Mouse (Mus musculus): ENCODE data around the gene Gpr4.

DNA sequence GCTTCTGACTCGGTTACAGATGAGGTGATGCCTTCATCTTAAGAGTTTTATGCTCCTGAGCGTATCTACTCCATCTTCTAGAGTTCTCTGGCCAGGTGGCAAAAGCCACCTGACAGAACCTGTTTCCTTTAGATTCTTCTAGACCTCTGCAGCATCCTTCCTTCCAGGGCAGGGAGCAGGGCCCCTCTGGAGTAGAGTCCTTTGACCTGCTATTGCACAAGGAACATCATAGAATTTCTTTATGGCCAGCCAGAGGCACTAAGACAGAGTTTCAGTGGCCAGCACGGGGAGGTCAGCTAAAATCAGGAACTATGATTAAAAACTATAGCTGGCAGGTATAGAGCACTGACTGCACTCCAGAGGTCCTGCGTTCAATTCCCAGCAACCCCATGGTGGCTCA, 39.7 kb downstream of the Gpr4 start:
- no peak for TF ChIP-seq CHD1 (IDR thresholded peaks at IDR 0.05; ENCODE audit: low read depth, low read length)
- no peak for TF ChIP-seq TCF12 (IDR thresholded peaks at IDR 0.05; ENCODE audit: low read depth, low read length)
- no peak for TF ChIP-seq CTCF (conservative IDR thresholded peaks at IDR 0.05 in 1 of 2, IDR thresholded peaks at IDR 0.05 in 1 of 2; ENCODE audit: low read depth in 2 of 2, low read length in 2 of 2)
- no peak for TF ChIP-seq HCFC1 (IDR thresholded peaks at IDR 0.05; ENCODE audit: low read depth, low read length)
- TF ChIP-seq POLR2A (IDR thresholded peaks at IDR 0.05; ENCODE audit: low read depth, low read length) = no peak
- TF ChIP-seq BHLHE40 (IDR thresholded peaks at IDR 0.05; ENCODE audit: low read depth, low read length) = no peak

Data from CH12.LX (cell line).